Mouse (Mus musculus): Measurements from ENCODE around the gene Trmt2a. TPM values are rescaled to one million over a fixed set of nuclear protein-coding genes. Genes with fewer than 3 reads are reported as not detected.

Trmt2a gene
- total and polyA plus RNA-seq, 3 experiments = 155 to 252 (median 196) TPM

DNA sequence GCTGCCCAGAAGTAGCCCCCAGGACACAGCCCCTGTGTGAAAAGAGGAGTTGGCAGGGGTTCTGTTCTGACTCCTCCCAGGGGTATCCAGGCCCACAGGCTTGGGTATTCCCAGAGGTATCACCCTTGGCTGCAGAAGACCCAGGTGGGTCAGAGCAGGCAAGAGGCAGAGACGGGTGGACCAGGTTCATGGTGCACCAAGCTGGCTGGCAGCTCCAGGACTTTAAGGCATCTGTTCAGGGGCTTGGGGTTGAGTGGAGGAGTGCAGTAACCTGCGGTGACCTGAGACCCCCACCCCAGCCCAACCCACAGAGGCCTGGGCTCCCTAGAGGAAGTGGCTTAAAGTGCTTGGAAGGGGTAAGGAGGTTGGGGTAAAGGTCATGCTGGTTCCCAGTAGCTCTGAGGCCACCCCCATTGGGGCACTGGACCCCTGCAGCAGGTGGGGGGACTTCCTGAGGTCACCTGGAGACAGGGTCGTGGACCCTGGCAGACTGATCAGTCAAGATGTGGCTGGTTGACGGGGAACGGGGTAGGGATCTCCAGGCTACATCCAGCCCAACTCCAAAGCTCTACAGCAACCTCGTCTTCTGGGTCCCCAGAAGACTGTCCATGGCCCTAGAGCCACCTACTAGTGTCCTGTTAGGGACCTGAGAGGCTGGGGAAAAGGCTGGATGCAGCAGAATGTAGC, 27.5 kb upstream of the Trmt2a start:
- H3K4me3 ChIP-seq (replicated peaks in 1 of 3; ENCODE audit: low read depth in 2 of 3, low read length in 2 of 3, poor library complexity in 1 of 3) = peak overlapping the region in 2 of 3 experiments; percentile 3 to 54
- dilution Hi-C loops (cut with MboI; ENCODE audit: extremely low pct_ligation_motif_present, extremely low pct_unique_long_range_greater_than_20kb, low sequenced_read_pairs) = no loop called here
- H3K9me3 ChIP-seq (replicated peaks; ENCODE audit: low read length) = no peaks in the 10 kb centered on the region
- DNase-seq (ENCODE audit: extremely low read depth) = no peak
- 0 out of 2 replicates have a peak overlapping the region, but pooled peaks have one; percentile 11 for H3K9ac ChIP-seq (ENCODE audit: insufficient read depth, low read depth)
- TF ChIP-seq EP300 (IDR thresholded peaks at IDR 0.05; ENCODE audit: low read length) (peak; percentile 47; the same call in 1 of the 2 replicates), CHD2 (IDR thresholded peaks at IDR 0.05; ENCODE audit: low read length) (no peak; the same call in 1 of the 2 replicates), JUND (conservative IDR thresholded peaks at IDR 0.05; ENCODE audit: low read depth, low read length) (no peak), MAZ (IDR thresholded peaks at IDR 0.05; ENCODE audit: low read depth, low read length) (0 out of 2 replicates have a peak, but pooled peaks have one; percentile 11), KAT2A (IDR thresholded peaks at IDR 0.05; ENCODE audit: insufficient replicate concordance, low read length) (no peak)
- peaks cover 42 to 59% of the 10 kb centered on the region in 2 experiments for H3K4me1 ChIP-seq (ENCODE audit: control insufficient read depth in 1 of 2, insufficient read depth in 2 of 2)
- peak overlapping the region; percentile 88 for H3K4me2 ChIP-seq (ENCODE audit: insufficient read depth, low read depth, poor library complexity, severe bottlenecking)
- no peaks in the 10 kb centered on the region for H3K79me2 ChIP-seq (replicated peaks; ENCODE audit: control insufficient read depth, extremely low read depth, insufficient read depth, poor library complexity, severe bottlenecking)
- peaks cover 31 to 41% of the 10 kb centered on the region in 2 experiments for H3K36me3 ChIP-seq (replicated peaks in 1 of 2; ENCODE audit: control insufficient read depth in 1 of 2, insufficient read depth in 1 of 2, low read length in 1 of 2)
- in situ Hi-C loops (cut with MboI; ENCODE audit: low pct_ligation_motif_present, low pct_unique_long_range_greater_than_20kb, low sequenced_read_pairs) = no loop called here
- H3K27me3 ChIP-seq (replicated peaks) = no peaks in the 10 kb centered on the region
- H3K27ac ChIP-seq (ENCODE audit: insufficient read depth, low read depth) = peak overlapping the region; percentile 68

DNA sequence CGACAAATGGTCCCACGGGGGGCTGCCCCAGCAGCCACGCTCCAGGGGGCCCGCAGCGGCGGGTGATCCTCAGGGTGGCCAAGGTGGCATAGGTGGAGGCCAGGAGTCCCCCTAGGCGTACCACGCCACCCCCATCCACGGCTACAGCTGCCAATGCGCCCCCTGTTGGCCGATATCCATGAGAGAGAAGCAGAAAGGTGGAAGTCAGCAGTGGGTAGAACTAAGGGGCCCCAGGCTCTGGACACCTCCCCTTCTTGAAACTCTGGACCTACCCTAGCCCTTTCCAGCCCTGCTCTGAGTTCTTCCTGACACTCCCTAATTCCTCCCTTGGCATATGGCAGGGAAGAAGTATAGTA, 27.0 kb upstream of the Trmt2a start:
- no peaks in the 10 kb centered on the region for H3K9me3 ChIP-seq (replicated peaks; ENCODE audit: low read length)
- in situ Hi-C loops (cut with MboI; ENCODE audit: low pct_ligation_motif_present, low pct_unique_long_range_greater_than_20kb, low sequenced_read_pairs) = no loop called here

DNA sequence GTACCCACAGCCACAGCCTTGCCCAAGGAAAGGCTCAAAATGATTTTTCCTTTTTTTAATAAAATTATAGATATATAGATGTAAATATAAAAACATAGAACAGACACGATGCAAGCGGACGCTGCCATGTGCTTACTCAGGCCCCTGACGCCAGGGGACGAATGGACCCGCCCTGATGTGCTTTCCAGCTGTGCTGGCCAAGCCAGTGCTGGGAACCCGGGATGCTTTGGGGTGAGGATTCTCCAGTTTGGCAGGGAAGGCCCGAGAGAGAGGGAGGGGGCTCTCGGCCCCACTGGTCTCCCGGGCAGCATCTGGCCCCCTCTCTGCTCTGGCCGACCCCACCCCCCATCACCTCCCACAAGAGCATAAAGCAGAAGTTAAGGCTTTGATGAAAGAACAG, 26.3 kb upstream of the Trmt2a start:
- dilution Hi-C loops (cut with MboI; ENCODE audit: extremely low pct_ligation_motif_present, extremely low pct_unique_long_range_greater_than_20kb, low sequenced_read_pairs) = no loop called here
- in situ Hi-C loops (cut with MboI; ENCODE audit: low pct_ligation_motif_present, low pct_unique_long_range_greater_than_20kb, low sequenced_read_pairs) = no loop called here
- no peak for DNase-seq (ENCODE audit: extremely low read depth)
- Histone ChIP-seq H3K4me2 (ENCODE audit: insufficient read depth, low read depth, poor library complexity, severe bottlenecking) (no peak overlapping the region), H3K4me3 (replicated peaks in 1 of 3; ENCODE audit: low read depth in 2 of 3, low read length in 2 of 3, poor library complexity in 1 of 3) (no peak overlapping the region), H3K9ac (ENCODE audit: insufficient read depth, low read depth) (no peak overlapping the region), H3K9me3 (replicated peaks; ENCODE audit: low read length) (no peaks in the 10 kb centered on the region), H3K79me2 (replicated peaks; ENCODE audit: control insufficient read depth, extremely low read depth, insufficient read depth, poor library complexity, severe bottlenecking) (no peaks in the 10 kb centered on the region), H3K27me3 (replicated peaks) (no peaks in the 10 kb centered on the region), H3K36me3 (replicated peaks in 1 of 2; ENCODE audit: control insufficient read depth in 1 of 2, insufficient read depth in 1 of 2, low read length in 1 of 2) (peaks cover 43 to 52% of the 10 kb centered on the region in 2 experiments), H3K27ac (ENCODE audit: insufficient read depth, low read depth) (no peak overlapping the region), H3K4me1 (ENCODE audit: control insufficient read depth in 1 of 2, insufficient read depth in 2 of 2) (peaks cover 42 to 57% of the 10 kb centered on the region in 2 experiments)
- TF ChIP-seq NRF1 (IDR thresholded peaks at IDR 0.05; ENCODE audit: low read depth, low read length) = no peak
- TF ChIP-seq TCF12 (IDR thresholded peaks at IDR 0.05; ENCODE audit: low read depth, low read length) = no peak
- TF ChIP-seq MAFK (IDR thresholded peaks at IDR 0.05; ENCODE audit: insufficient replicate concordance, low read length) = no peak

More for the DNA sequence above, 27.0 kb upstream of the Trmt2a start:
- dilution Hi-C loops (cut with MboI; ENCODE audit: extremely low pct_ligation_motif_present, extremely low pct_unique_long_range_greater_than_20kb, low sequenced_read_pairs) = no loop called here
- Histone ChIP-seq H3K4me3 (replicated peaks in 1 of 3; ENCODE audit: low read depth in 2 of 3, low read length in 2 of 3, poor library complexity in 1 of 3) (peak overlapping the region in 1 of 3 experiments; percentile 3), H3K4me1 (ENCODE audit: control insufficient read depth in 1 of 2, insufficient read depth in 2 of 2) (peaks cover 42 to 59% of the 10 kb centered on the region in 2 experiments), H3K36me3 (replicated peaks in 1 of 2; ENCODE audit: control insufficient read depth in 1 of 2, insufficient read depth in 1 of 2, low read length in 1 of 2) (peaks cover 36 to 46% of the 10 kb centered on the region in 2 experiments), H3K27ac (ENCODE audit: insufficient read depth, low read depth) (peak overlapping the region; percentile 68), H3K79me2 (replicated peaks; ENCODE audit: control insufficient read depth, extremely low read depth, insufficient read depth, poor library complexity, severe bottlenecking) (no peaks in the 10 kb centered on the region), H3K4me2 (ENCODE audit: insufficient read depth, low read depth, poor library complexity, severe bottlenecking) (peak overlapping the region; percentile 88; the same call in 1 of the 2 replicates), H3K9ac (ENCODE audit: insufficient read depth, low read depth) (no peak overlapping the region), H3K27me3 (replicated peaks) (no peaks in the 10 kb centered on the region)
- DNase-seq (ENCODE audit: extremely low read depth) = peak; percentile 75
- peak; percentile 42 for TF ChIP-seq SMC3 (IDR thresholded peaks at IDR 0.05; ENCODE audit: low read depth, low read length)
- 0 out of 2 replicates have a peak, but pooled peaks have one; percentile 20 for TF ChIP-seq ELF1 (IDR thresholded peaks at IDR 0.05; ENCODE audit: low read depth, low read length)
- peak; percentile 60 to 76 for TF ChIP-seq CTCF (conservative IDR thresholded peaks at IDR 0.05 in 1 of 2, IDR thresholded peaks at IDR 0.05 in 1 of 2; ENCODE audit: low read depth in 2 of 2, low read length in 2 of 2)
- TF ChIP-seq CHD2 (IDR thresholded peaks at IDR 0.05; ENCODE audit: low read length) = peak; percentile 42; the same call in 1 of the 2 replicates
- 0 out of 2 replicates have a peak, but pooled peaks have one; percentile 34 for TF ChIP-seq TCF12 (IDR thresholded peaks at IDR 0.05; ENCODE audit: low read depth, low read length)
- TF ChIP-seq RAD21 (IDR thresholded peaks at IDR 0.05; ENCODE audit: low read depth, low read length) = peak; percentile 16
- no peak for TF ChIP-seq TBP (conservative IDR thresholded peaks at IDR 0.05; ENCODE audit: low read depth, low read length)
- TF ChIP-seq BHLHE40 (IDR thresholded peaks at IDR 0.05; ENCODE audit: low read depth, low read length) = 0 out of 2 replicates have a peak, but pooled peaks have one; percentile 1
- no peak for TF ChIP-seq EP300 (IDR thresholded peaks at IDR 0.05; ENCODE audit: low read length)
- 0 out of 2 replicates have a peak, but pooled peaks have one; percentile 20 for TF ChIP-seq IRF4 (IDR thresholded peaks at IDR 0.05; ENCODE audit: low read depth, low read length)
- 0 out of 2 replicates have a peak, but pooled peaks have one; percentile 27 for TF ChIP-seq MAZ (IDR thresholded peaks at IDR 0.05; ENCODE audit: low read depth, low read length)
- no peak for TF ChIP-seq KAT2A (IDR thresholded peaks at IDR 0.05; ENCODE audit: insufficient replicate concordance, low read length)

Data from CH12.LX (cell line).